Mouse (Mus musculus) forebrain, embryonic 11.5 days (tissue): ENCODE measurements at regions not wholly inside any gene's neighbourhood (a gene's known extent, or its start where the extent isn't known, plus 50 kb on each side); places are given as distances from the start of the nearest gene placed in this dataset.

Experiments
- ATAC-seq: fragments of 200-750 bp; cut with Nextera tagmentation; replicated peaks from 2 replicates; pipeline ENCODE4 v1.8.0; 2017; ENCODE audit warnings: moderate TSS enrichment; ENCODE audit not compliant: low FRiP score
- DNase-seq: peaks from one replicate; pipeline ENCODE4 v3.0.0-alpha.2; 2017; ENCODE audit warnings: low spot score
- H3K27ac ChIP-seq: fragments of 300-500 bp; sonication (generic); 2 replicates; pipeline ENCODE4 v1.5.1; 2014; ENCODE audit warnings: low read depth, low read length
- H3K27me3 ChIP-seq: fragments of 300-500 bp; sonication (generic); 2 replicates; pipeline ENCODE4 v1.6.1; 2014; ENCODE audit warnings: mild to moderate bottlenecking, low read length, mixed read lengths; ENCODE audit not compliant: control insufficient read depth, insufficient read depth
- H3K36me3 ChIP-seq: fragments of 300-500 bp; sonication (generic); 2 replicates; pipeline ENCODE4 v1.6.1; 2014; ENCODE audit warnings: mild to moderate bottlenecking, low read length, moderate library complexity, mixed read lengths; ENCODE audit not compliant: control insufficient read depth, insufficient read depth
- H3K4me1 ChIP-seq: fragments of 300-500 bp; sonication (generic); replicated peaks from 2 replicates; pipeline ENCODE4 v1.6.1; 2014; ENCODE audit warnings: low read length, mixed read lengths; ENCODE audit not compliant: control insufficient read depth, insufficient read depth
- H3K4me2 ChIP-seq: fragments of 300-500 bp; sonication (generic); 2 replicates; pipeline ENCODE4 v1.6.1; 2014; ENCODE audit warnings: low read depth, mild to moderate bottlenecking, low read length, moderate library complexity, mixed read lengths; ENCODE audit not compliant: severe bottlenecking
- H3K4me3 ChIP-seq: fragments of 300-500 bp; sonication (generic); 2 replicates; pipeline ENCODE4 v1.5.1; 2014; ENCODE audit warnings: low read depth, low read length
- H3K9ac ChIP-seq: fragments of 300-500 bp; sonication (generic); 2 replicates; pipeline ENCODE4 v1.6.1; 2014; ENCODE audit warnings: low read length
- H3K9me3 ChIP-seq: fragments of 300-500 bp; sonication (generic); 2 replicates; pipeline ENCODE4 v1.6.1; 2016; ENCODE audit warnings: low read length, mixed read lengths; ENCODE audit not compliant: control insufficient read depth
- WGBS: fragments of 180-500 bp; shearing (Covaris S2); extraction: QIAGEN DNeasy Blood & Tissue Kit; methylation state at CpG from one replicate; pipeline ENCODE4 v1.1.7; 2014; 5-methylcytosine and 5-hydroxymethylcytosine counted together

DNA sequence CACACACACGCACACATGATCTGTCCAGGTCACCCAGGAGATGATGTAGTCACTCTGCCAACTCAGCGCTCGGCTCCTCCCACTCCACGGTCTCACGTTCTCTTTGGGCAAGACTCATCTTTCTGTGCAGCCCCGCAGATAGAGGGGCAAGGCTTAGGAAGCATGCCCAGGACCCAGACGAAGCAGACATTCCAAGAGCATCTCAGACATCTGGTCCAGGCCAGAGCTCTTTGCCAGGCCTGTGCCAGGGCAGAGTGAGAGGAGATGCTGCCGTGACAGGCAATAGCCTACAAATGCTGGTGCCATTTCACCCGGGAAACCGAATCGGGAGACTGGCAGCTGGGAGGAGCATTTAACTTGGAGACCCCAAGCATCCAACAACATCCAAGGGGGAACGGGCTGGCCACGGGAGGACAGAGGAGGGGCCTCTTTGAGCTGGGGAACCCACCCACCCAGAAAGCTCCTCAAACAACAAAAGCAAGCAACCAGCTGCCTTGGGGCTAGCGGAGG is 133.2 kb downstream of the 3100002H09Rik start:
- Histone ChIP-seq H3K27me3 (peaks cover 72% of the 10 kb centered on the region), H3K4me1 (0 out of 2 replicates have a peak, but pooled peaks cover 11% of the 10 kb centered on the region), H3K9me3 (no peaks in the 10 kb centered on the region), H3K36me3 (no peaks in the 10 kb centered on the region), H3K9ac (no peak overlapping the region), H3K27ac (peak overlapping the region; percentile 7; the same call in 1 of the 2 replicates), H3K4me3 (no peak overlapping the region; the same call in 1 of the 2 replicates), H3K4me2 (peak overlapping the region; percentile 25)
- ATAC-seq (peak; percentile 84), DNase-seq (peak; percentile 66)
- 17% methylated on average over 13 of the region's 14 CpGs for WGBS

- Histone ChIP-seq H3K36me3 (no peaks in the 10 kb centered on the region), H3K4me3 (no peak overlapping the region), H3K9ac (no peak overlapping the region), H3K27ac (no peak overlapping the region), H3K4me2 (no peak overlapping the region), H3K9me3 (no peaks in the 10 kb centered on the region), H3K4me1 (peaks cover 9% of the 10 kb centered on the region; the same call in 1 of the 2 replicates), H3K27me3 (peaks cover 20% of the 10 kb centered on the region)
- peak; percentile 66; the same call in 1 of the 2 replicates for ATAC-seq
- no peak for DNase-seq
- 39% methylated on average over 18 of the region's 18 CpGs for WGBS
Observed at GRCm38 (mm10) chr4:124465229-124465820, 145.3 kb downstream of the 3100002H09Rik start.

- ATAC-seq (no peak), DNase-seq (no peak)
- Histone ChIP-seq H3K4me3 (no peak overlapping the region), H3K36me3 (no peaks in the 10 kb centered on the region), H3K27ac (no peak overlapping the region), H3K4me2 (no peak overlapping the region), H3K4me1 (peaks cover 11% of the 10 kb centered on the region), H3K27me3 (peaks cover 11% of the 10 kb centered on the region), H3K9me3 (no peaks in the 10 kb centered on the region), H3K9ac (no peak overlapping the region)
- 41% methylated on average over 14 of the region's 14 CpGs for WGBS
Observed at GRCm38 (mm10) chr4:124455511-124456338, 154.9 kb downstream of the 3100002H09Rik start.

- DNase-seq (peak; percentile 66), ATAC-seq (0 out of 2 replicates have a peak, but pooled peaks have one; percentile 42)
- H3K4me3 ChIP-seq: no peak overlapping the region
- H3K4me2 ChIP-seq: no peak overlapping the region
- peaks cover 6% of the 10 kb centered on the region for H3K27me3 ChIP-seq
- H3K36me3 ChIP-seq: no peaks in the 10 kb centered on the region
- H3K27ac ChIP-seq: no peak overlapping the region
- no peak overlapping the region for H3K9ac ChIP-seq
- H3K4me1 ChIP-seq: peaks cover 10% of the 10 kb centered on the region
- no peaks in the 10 kb centered on the region for H3K9me3 ChIP-seq
- WGBS: 10% methylated on average over 3 of the region's 3 CpGs
Observed at GRCm38 (mm10) chr4:124451131-124451530, 159.5 kb downstream of the 3100002H09Rik start.

GRCm38 (mm10) chr4:124446615-124447014 is 164.0 kb downstream of the 3100002H09Rik start:
- Histone ChIP-seq H3K9ac (no peak overlapping the region), H3K27me3 (peaks cover 16% of the 10 kb centered on the region), H3K4me3 (no peak overlapping the region), H3K27ac (no peak overlapping the region), H3K9me3 (no peaks in the 10 kb centered on the region), H3K4me2 (no peak overlapping the region), H3K36me3 (no peaks in the 10 kb centered on the region), H3K4me1 (peaks cover 19% of the 10 kb centered on the region)
- 79% methylated on average over 8 of the region's 8 CpGs for WGBS
- peak; percentile 37 for DNase-seq
- ATAC-seq: no peak

DNA sequence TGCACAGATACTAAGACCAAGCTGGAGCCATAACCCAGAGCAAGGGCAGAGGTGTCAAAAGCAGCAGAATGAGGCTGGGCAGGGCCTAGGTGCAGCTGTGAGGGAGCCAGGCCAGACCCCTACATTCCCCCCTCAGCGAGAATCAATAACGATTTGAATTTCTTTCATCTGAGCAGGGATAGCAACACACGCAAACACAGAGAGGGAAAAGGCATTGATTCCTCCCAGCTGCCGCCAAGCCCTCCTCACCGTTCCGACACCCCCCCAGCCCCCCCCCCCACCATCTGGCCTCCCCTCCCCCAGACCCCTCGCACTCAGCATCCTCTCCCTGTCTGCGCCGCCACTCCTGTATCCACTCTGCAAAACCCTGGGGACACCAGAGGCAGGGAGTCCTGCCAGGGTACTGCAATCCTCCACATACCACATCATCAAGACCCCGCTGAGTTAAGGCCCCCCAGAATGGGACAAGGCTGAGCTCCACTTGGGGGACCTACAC is 166.9 kb downstream of the 3100002H09Rik start:
- Histone ChIP-seq H3K4me3 (no peak overlapping the region), H3K4me1 (peaks cover 15% of the 10 kb centered on the region), H3K9me3 (no peaks in the 10 kb centered on the region), H3K9ac (peak overlapping the region; percentile 27; the same call in 1 of the 2 replicates), H3K4me2 (0 out of 2 replicates have a peak overlapping the region, but pooled peaks have one; percentile 3), H3K36me3 (no peaks in the 10 kb centered on the region), H3K27me3 (peaks cover 21% of the 10 kb centered on the region), H3K27ac (no peak overlapping the region)
- DNase-seq: peak; percentile 51
- peak; percentile 52 for ATAC-seq
- 4% methylated on average over 10 of the region's 10 CpGs for WGBS

GRCm38 (mm10) chr4:124443130-124443503 is 167.5 kb downstream of the 3100002H09Rik start:
- Histone ChIP-seq H3K27ac (no peak overlapping the region), H3K36me3 (no peaks in the 10 kb centered on the region), H3K4me2 (0 out of 2 replicates have a peak overlapping the region, but pooled peaks have one; percentile 3), H3K27me3 (peaks cover 21% of the 10 kb centered on the region), H3K4me1 (peaks cover 15% of the 10 kb centered on the region), H3K9ac (peak overlapping the region; percentile 27; the same call in 1 of the 2 replicates), H3K4me3 (no peak overlapping the region), H3K9me3 (no peaks in the 10 kb centered on the region)
- ATAC-seq (no peak), DNase-seq (peak; percentile 48)
- WGBS: 8% methylated on average over 10 of the region's 10 CpGs

GRCm38 (mm10) chr4:124442491-124443129 is 168.0 kb downstream of the 3100002H09Rik start:
- Histone ChIP-seq H3K36me3 (no peaks in the 10 kb centered on the region), H3K27ac (no peak overlapping the region), H3K9ac (no peak overlapping the region), H3K4me3 (no peak overlapping the region), H3K4me2 (no peak overlapping the region), H3K9me3 (no peaks in the 10 kb centered on the region), H3K27me3 (peaks cover 21% of the 10 kb centered on the region), H3K4me1 (peaks cover 15% of the 10 kb centered on the region)
- ATAC-seq (0 out of 2 replicates have a peak, but pooled peaks have one; percentile 21), DNase-seq (peak; percentile 50)
- WGBS: 5% methylated on average over 10 of the region's 10 CpGs
